In the genomic region with DNA sequence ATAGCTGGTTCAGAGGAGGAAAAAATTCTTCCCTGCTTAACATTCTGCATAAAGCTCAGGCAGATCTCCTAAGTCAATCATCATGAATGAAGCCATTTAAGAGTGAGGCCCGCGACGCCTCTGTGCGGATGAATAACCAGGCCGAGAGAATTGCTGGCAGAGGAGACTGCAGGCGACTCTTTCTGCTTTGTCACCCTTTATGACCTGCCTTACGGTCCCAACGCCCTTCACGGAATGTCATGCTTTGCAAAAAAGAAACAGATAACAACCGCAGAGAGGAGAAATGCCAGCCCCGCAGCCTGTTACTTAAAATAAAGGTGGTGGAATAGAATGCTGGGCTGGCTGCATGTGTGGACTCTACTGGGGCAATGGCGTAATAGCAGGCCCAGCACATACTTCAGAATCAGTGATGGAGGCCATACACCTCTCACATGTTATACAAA, we compare ENCODE assay signal across 11 mouse cellular contexts.
DNase-seq lines count a peak whose midpoint lies in the region; ATAC-seq and TF ChIP-seq lines count a peak whose summit lies in the region.
"Had no signal": no experiment of that assay in that cellular context is flagged by ENCODE, and none has a peak within 500 bp of the region (broad histone marks: within the 10 kb centered on the region; RNA-seq: fewer than 3 reads in every experiment).

No protein-coding gene starts in this region.

- DNase-seq in forebrain, postnatal 0 days, result peak; percentile 9
- DNase-seq in cerebellum, postnatal 10 days, result peak; percentile 50 to 54
- peak; percentile 12 for DNase-seq in heart, postnatal 0 days (ENCODE audit: low spot score)
- DNase-seq in midbrain, embryonic 14.5 days, result peak; percentile 42
- no peak for DNase-seq in gastrocnemius, postnatal 25 days
- DNase-seq in urinary bladder, adult 2 months (ENCODE audit: low spot score), result no peak
- DNase-seq: thymus, adult 18-20 months had no signal

- TF ChIP-seq CTCF in forebrain, postnatal 0 days (IDR thresholded peaks at IDR 0.05; ENCODE audit: low read depth), result no peak
- TF ChIP-seq CTCF in heart, postnatal 0 days (IDR thresholded peaks at IDR 0.05; ENCODE audit: low read depth), result 0 out of 2 replicates have a peak, but pooled peaks have one; percentile 8

- no peak for TF ChIP-seq EP300 in heart, postnatal 0 days (IDR thresholded peaks at IDR 0.05; ENCODE audit: low read depth)

- no peaks in the 10 kb centered on the region for H3K27me3 ChIP-seq in forebrain, postnatal 0 days (ENCODE audit: insufficient read depth, low read length)
- H3K27me3 ChIP-seq in forebrain, embryonic 13.5 days, result 0 out of 2 replicates have a peak, but pooled peaks cover 3% of the 10 kb centered on the region
- no peaks in the 10 kb centered on the region for H3K27me3 ChIP-seq in heart, postnatal 0 days (ENCODE audit: control insufficient read depth, insufficient read depth, low read length)
- no peaks in the 10 kb centered on the region for H3K27me3 ChIP-seq in midbrain, embryonic 14.5 days (ENCODE audit: control insufficient read depth, insufficient read depth, low read length)
- H3K27me3 ChIP-seq: embryonic facial prominence, embryonic 13.5 days; limb, embryonic 13.5 days had no signal

- no peak overlapping the region for H3K4me3 ChIP-seq in forebrain, postnatal 0 days (ENCODE audit: low read depth, low read length)
- H3K4me3 ChIP-seq in forebrain, embryonic 13.5 days, result no peak overlapping the region
- no peak overlapping the region for H3K4me3 ChIP-seq in heart, postnatal 0 days (ENCODE audit: low read depth, low read length)
- H3K4me3 ChIP-seq in midbrain, embryonic 14.5 days (replicated peaks; ENCODE audit: low read depth, low read length), result no peak overlapping the region
- H3K4me3 ChIP-seq: embryonic facial prominence, embryonic 13.5 days; limb, embryonic 13.5 days had no signal

- H3K27ac ChIP-seq in forebrain, postnatal 0 days (ENCODE audit: low read depth, low read length), result no peak overlapping the region
- H3K27ac ChIP-seq in forebrain, embryonic 13.5 days, result no peak overlapping the region
- no peak overlapping the region; the same call in 1 of the 2 replicates for H3K27ac ChIP-seq in heart, postnatal 0 days (ENCODE audit: low read depth)
- no peak overlapping the region for H3K27ac ChIP-seq in midbrain, embryonic 14.5 days (replicated peaks; ENCODE audit: low read depth, low read length)
- H3K27ac ChIP-seq: embryonic facial prominence, embryonic 13.5 days; limb, embryonic 13.5 days had no signal

- H3K9me3 ChIP-seq in forebrain, postnatal 0 days (ENCODE audit: low read length), result no peaks in the 10 kb centered on the region
- H3K9me3 ChIP-seq in forebrain, embryonic 13.5 days (replicated peaks), result no peaks in the 10 kb centered on the region
- H3K9me3 ChIP-seq in heart, postnatal 0 days (replicated peaks; ENCODE audit: control insufficient read depth, low read length), result no peaks in the 10 kb centered on the region
- no peaks in the 10 kb centered on the region for H3K9me3 ChIP-seq in midbrain, embryonic 14.5 days (ENCODE audit: control insufficient read depth, low read length)
- H3K9me3 ChIP-seq: embryonic facial prominence, embryonic 13.5 days; limb, embryonic 13.5 days had no signal

- H3K4me2 ChIP-seq in forebrain, postnatal 0 days (ENCODE audit: low read depth), result no peak overlapping the region
- no peak overlapping the region for H3K4me2 ChIP-seq in forebrain, embryonic 13.5 days
- peak overlapping the region; percentile 30; the same call in 1 of the 2 replicates for H3K4me2 ChIP-seq in heart, postnatal 0 days (ENCODE audit: low read depth, low read length)
- H3K4me2 ChIP-seq in midbrain, embryonic 14.5 days (ENCODE audit: low read length), result no peak overlapping the region
- H3K4me2 ChIP-seq: embryonic facial prominence, embryonic 13.5 days; limb, embryonic 13.5 days had no signal

- peaks cover 6% of the 10 kb centered on the region; the same call in 1 of the 2 replicates for H3K4me1 ChIP-seq in forebrain, postnatal 0 days (ENCODE audit: insufficient read depth)
- H3K4me1 ChIP-seq in forebrain, embryonic 13.5 days, result peaks cover 8% of the 10 kb centered on the region; the same call in 1 of the 2 replicates
- no peaks in the 10 kb centered on the region for H3K4me1 ChIP-seq in heart, postnatal 0 days (ENCODE audit: control insufficient read depth, insufficient read depth)
- H3K4me1 ChIP-seq in midbrain, embryonic 14.5 days (ENCODE audit: control insufficient read depth, insufficient read depth, low read length), result no peaks in the 10 kb centered on the region; the same call in 1 of the 2 replicates
- H3K4me1 ChIP-seq: embryonic facial prominence, embryonic 13.5 days; limb, embryonic 13.5 days had no signal

- WGBS in forebrain, postnatal 0 days, result 29% methylated on average over 12 of the region's 12 CpGs
- 48% methylated on average over 12 of the region's 12 CpGs for WGBS in forebrain, embryonic 13.5 days
- 33% methylated on average over 12 of the region's 12 CpGs for WGBS in heart, postnatal 0 days
- WGBS in midbrain, embryonic 14.5 days, result 19% methylated on average over 12 of the region's 12 CpGs

- no peaks in the 10 kb centered on the region for H3K36me3 ChIP-seq in forebrain, postnatal 0 days (ENCODE audit: insufficient read depth)
- no peaks in the 10 kb centered on the region for H3K36me3 ChIP-seq in forebrain, embryonic 13.5 days (ENCODE audit: poor library complexity, severe bottlenecking)
- no peaks in the 10 kb centered on the region for H3K36me3 ChIP-seq in heart, postnatal 0 days (replicated peaks; ENCODE audit: control insufficient read depth, insufficient read depth, low read length)
- H3K36me3 ChIP-seq in midbrain, embryonic 14.5 days (ENCODE audit: control insufficient read depth, insufficient read depth, low read length), result no peaks in the 10 kb centered on the region
- H3K36me3 ChIP-seq: embryonic facial prominence, embryonic 13.5 days; limb, embryonic 13.5 days had no signal

- H3K9ac ChIP-seq in forebrain, postnatal 0 days, result no peak overlapping the region
- no peak overlapping the region for H3K9ac ChIP-seq in forebrain, embryonic 13.5 days
- H3K9ac ChIP-seq in heart, postnatal 0 days (replicated peaks; ENCODE audit: low read depth, low read length), result no peak overlapping the region
- H3K9ac ChIP-seq in midbrain, embryonic 14.5 days (replicated peaks; ENCODE audit: low read length), result no peak overlapping the region
- H3K9ac ChIP-seq: embryonic facial prominence, embryonic 13.5 days; limb, embryonic 13.5 days had no signal

- ATAC-seq in forebrain, postnatal 0 days, result peak; percentile 45
- no peak for ATAC-seq in forebrain, embryonic 13.5 days
- ATAC-seq in heart, postnatal 0 days (ENCODE audit: insufficient read depth, low read depth), result peak; percentile 60
- ATAC-seq in midbrain, embryonic 14.5 days (ENCODE audit: low FRiP score, low TSS enrichment), result no peak
- ATAC-seq in megakaryocyte progenitor cell, adult 5-6 weeks (replicated peaks; ENCODE audit: poor library complexity), result no peak

Comparison
In these comparisons a context has a peak if more than half of its experiments do, and no peak if none do; other contexts are left out.
1. ATAC-seq: peak in forebrain, postnatal 0 days (single experiment) and heart, postnatal 0 days (single experiment); none in forebrain, embryonic 13.5 days (single experiment), midbrain, embryonic 14.5 days (single experiment) and megakaryocyte progenitor cell, adult 5-6 weeks (single experiment).
2. DNase-seq: peak in forebrain, postnatal 0 days (single experiment), cerebellum, postnatal 10 days (2 of 2), heart, postnatal 0 days (single experiment) and midbrain, embryonic 14.5 days (single experiment); none in gastrocnemius, postnatal 25 days (single experiment) and urinary bladder, adult 2 months (single experiment).